Mouse (Mus musculus): ENCODE measurements around the gene Bdkrb1. TPM values are rescaled to one million over a fixed set of nuclear protein-coding genes. Genes with fewer than 3 reads are reported as not detected.

Bdkrb1 gene
- total RNA-seq, 1 experiment = not detected

DNA sequence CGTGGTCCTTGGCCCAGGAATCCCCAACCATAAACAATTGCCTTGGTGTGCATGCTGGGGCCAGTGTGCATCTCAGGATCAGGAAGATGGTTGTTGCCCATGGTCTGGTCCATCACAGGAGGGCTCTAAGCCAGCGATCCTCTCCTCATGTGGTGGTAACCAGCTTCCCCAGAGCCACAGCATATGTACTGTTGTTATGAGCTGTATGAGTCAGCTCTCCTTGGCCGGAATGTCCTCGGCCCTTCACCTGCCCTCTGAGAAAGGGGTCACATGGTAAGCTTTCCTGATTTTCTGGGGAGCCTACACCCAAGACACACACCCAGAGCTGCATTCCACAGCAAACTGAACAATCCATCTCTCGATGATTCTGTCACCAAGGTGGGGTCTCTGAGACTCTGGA lies 37.7 kb upstream of the Bdkrb1 start:
- peaks cover 6 to 13% of the 10 kb centered on the region in 2 experiments; a peak in 3 of 4 replicates for H3K4me1 ChIP-seq (ENCODE audit: control insufficient read depth in 2 of 2, insufficient read depth in 2 of 2, low read length in 2 of 2, poor library complexity in 1 of 2)

DNA sequence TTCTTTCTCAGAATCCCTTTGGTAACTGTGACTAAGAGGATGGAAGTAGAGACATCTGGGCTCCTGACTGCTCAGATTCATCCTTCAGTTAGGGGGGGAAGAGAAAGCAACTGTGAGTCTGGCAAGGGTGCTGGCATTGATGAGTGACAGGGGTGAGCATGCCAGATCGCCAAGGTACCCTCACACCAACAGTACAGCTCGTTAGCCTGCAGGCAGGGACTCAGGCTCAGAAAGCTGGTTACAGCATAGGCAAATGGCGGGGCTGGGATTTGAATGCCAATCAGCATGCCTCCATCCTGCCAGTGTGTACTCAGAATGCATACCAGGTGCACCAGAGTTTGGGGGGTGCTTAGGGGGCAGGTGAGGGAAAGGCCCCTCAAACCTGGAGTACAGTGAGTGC lies 31.0 kb upstream of the Bdkrb1 start:
- in situ Hi-C loops (cut with MboI; ENCODE audit: low sequenced_read_pairs in 2 of 2, unreplicated experiment in 2 of 2) = no loop called here
- DNase-seq (ENCODE audit: low read depth, low spot score) = no peak
- no peak overlapping the region for H3K27ac ChIP-seq (ENCODE audit: insufficient read depth, low read depth, low read length, poor library complexity, severe bottlenecking)
- H3K9me3 ChIP-seq (ENCODE audit: control insufficient read depth, insufficient read depth, low read depth, low read length) = no peaks in the 10 kb centered on the region
- no peaks in the 10 kb centered on the region for H3K36me3 ChIP-seq (ENCODE audit: control insufficient read depth, insufficient read depth, low read length, poor library complexity, severe bottlenecking)
- no peak overlapping the region for H3K4me3 ChIP-seq (ENCODE audit: insufficient read depth in 1 of 2, low read depth in 1 of 2, low read length in 2 of 2, poor library complexity in 1 of 2, severe bottlenecking in 1 of 2)
- peaks cover 0 to 16% of the 10 kb centered on the region in 2 experiments; a peak in 1 of 4 replicates for H3K4me1 ChIP-seq (ENCODE audit: control insufficient read depth in 2 of 2, insufficient read depth in 2 of 2, low read length in 2 of 2, poor library complexity in 1 of 2)
- H3K9ac ChIP-seq (ENCODE audit: insufficient read depth, low read depth, low read length, poor library complexity, severe bottlenecking) = no peak overlapping the region
- TF ChIP-seq CHD2 (IDR thresholded peaks at IDR 0.05; ENCODE audit: low read depth, low read length) (no peak), ZNF384 (IDR thresholded peaks at IDR 0.05; ENCODE audit: low read depth, low read length) (no peak), ZC3H11A (IDR thresholded peaks at IDR 0.05; ENCODE audit: borderline replicate concordance, low read depth, low read length) (no peak), HCFC1 (IDR thresholded peaks at IDR 0.05; ENCODE audit: borderline replicate concordance, insufficient read depth, low read length) (no peak), MAFK (IDR thresholded peaks at IDR 0.05; ENCODE audit: insufficient read depth, low read depth, low read length) (no peak)

More for the DNA sequence above, 37.7 kb upstream of the Bdkrb1 start:
- no peaks in the 10 kb centered on the region for H3K9me3 ChIP-seq (ENCODE audit: control insufficient read depth, insufficient read depth, low read depth, low read length)
- no peak overlapping the region for H3K27ac ChIP-seq (ENCODE audit: insufficient read depth, low read depth, low read length, poor library complexity, severe bottlenecking)
- in situ Hi-C loops (cut with MboI; ENCODE audit: low sequenced_read_pairs in 2 of 2, unreplicated experiment in 2 of 2) = no loop called here
- H3K4me3 ChIP-seq (ENCODE audit: insufficient read depth in 1 of 2, low read depth in 1 of 2, low read length in 2 of 2, poor library complexity in 1 of 2, severe bottlenecking in 1 of 2) = no peak overlapping the region
- no peaks in the 10 kb centered on the region for H3K36me3 ChIP-seq (ENCODE audit: control insufficient read depth, insufficient read depth, low read length, poor library complexity, severe bottlenecking)
- TF ChIP-seq ZNF384 (IDR thresholded peaks at IDR 0.05; ENCODE audit: low read depth, low read length) = no peak
- no peak for TF ChIP-seq CHD2 (IDR thresholded peaks at IDR 0.05; ENCODE audit: low read depth, low read length)
- no peak for TF ChIP-seq HCFC1 (IDR thresholded peaks at IDR 0.05; ENCODE audit: borderline replicate concordance, insufficient read depth, low read length)
- no peak for TF ChIP-seq MAFK (IDR thresholded peaks at IDR 0.05; ENCODE audit: insufficient read depth, low read depth, low read length)
- TF ChIP-seq ZC3H11A (IDR thresholded peaks at IDR 0.05; ENCODE audit: borderline replicate concordance, low read depth, low read length) = no peak
- DNase-seq (ENCODE audit: low read depth, low spot score) = no peak
- H3K9ac ChIP-seq (ENCODE audit: insufficient read depth, low read depth, low read length, poor library complexity, severe bottlenecking) = no peak overlapping the region

DNA sequence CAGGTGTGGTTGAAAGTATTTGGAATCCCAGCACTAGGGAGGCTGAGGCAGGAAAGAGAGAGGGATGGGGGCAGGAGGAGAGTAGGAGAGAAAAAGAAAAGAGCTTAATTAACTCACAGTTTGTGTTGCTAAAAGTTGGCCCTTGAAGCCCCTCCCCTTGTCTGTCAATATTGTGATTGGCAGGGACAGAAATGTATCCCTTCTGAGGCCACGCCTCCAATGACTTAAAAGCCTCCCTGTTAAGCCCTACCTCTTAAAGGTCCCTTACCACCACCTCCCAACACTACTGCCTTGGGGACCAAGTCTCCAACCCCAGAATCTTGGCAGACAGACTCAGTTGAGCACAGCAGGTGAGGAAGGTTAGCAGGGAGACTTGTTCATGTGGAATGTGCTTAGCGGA lies 30.3 kb upstream of the Bdkrb1 start:
- Histone ChIP-seq H3K4me1 (ENCODE audit: control insufficient read depth in 2 of 2, insufficient read depth in 2 of 2, low read length in 2 of 2, poor library complexity in 1 of 2) (peaks cover 0 to 16% of the 10 kb centered on the region in 2 experiments; a peak in 1 of 4 replicates), H3K4me3 (ENCODE audit: insufficient read depth in 1 of 2, low read depth in 1 of 2, low read length in 2 of 2, poor library complexity in 1 of 2, severe bottlenecking in 1 of 2) (0 out of 4 replicates have a peak overlapping the region, but pooled peaks of 1 of the 2 experiments have one; percentile 23), H3K9me3 (ENCODE audit: control insufficient read depth, insufficient read depth, low read depth, low read length) (no peaks in the 10 kb centered on the region), H3K9ac (ENCODE audit: insufficient read depth, low read depth, low read length, poor library complexity, severe bottlenecking) (no peak overlapping the region), H3K27ac (ENCODE audit: insufficient read depth, low read depth, low read length, poor library complexity, severe bottlenecking) (no peak overlapping the region), H3K36me3 (ENCODE audit: control insufficient read depth, insufficient read depth, low read length, poor library complexity, severe bottlenecking) (no peaks in the 10 kb centered on the region)
- no peak for TF ChIP-seq HCFC1 (IDR thresholded peaks at IDR 0.05; ENCODE audit: borderline replicate concordance, insufficient read depth, low read length)
- no peak for TF ChIP-seq ZC3H11A (IDR thresholded peaks at IDR 0.05; ENCODE audit: borderline replicate concordance, low read depth, low read length)
- TF ChIP-seq ZNF384 (IDR thresholded peaks at IDR 0.05; ENCODE audit: low read depth, low read length) = no peak
- no peak for TF ChIP-seq CHD2 (IDR thresholded peaks at IDR 0.05; ENCODE audit: low read depth, low read length)
- no peak for TF ChIP-seq MAFK (IDR thresholded peaks at IDR 0.05; ENCODE audit: insufficient read depth, low read depth, low read length)
- in situ Hi-C loops (cut with MboI; ENCODE audit: low sequenced_read_pairs in 2 of 2, unreplicated experiment in 2 of 2) = no loop called here
- no peak for DNase-seq (ENCODE audit: low read depth, low spot score)

- no peak overlapping the region for H3K27ac ChIP-seq (ENCODE audit: insufficient read depth, low read depth, low read length, poor library complexity, severe bottlenecking)
Observed at GRCm38 (mm10) chr12:105574356-105574755, 28.5 kb upstream of the Bdkrb1 start.

More at GRCm38 (mm10) chr12:105574356-105574755, 28.5 kb upstream of the Bdkrb1 start:
- Histone ChIP-seq H3K9ac (ENCODE audit: insufficient read depth, low read depth, low read length, poor library complexity, severe bottlenecking) (no peak overlapping the region), H3K4me1 (ENCODE audit: control insufficient read depth in 2 of 2, insufficient read depth in 2 of 2, low read length in 2 of 2, poor library complexity in 1 of 2) (peaks cover 4 to 20% of the 10 kb centered on the region in 2 experiments; a peak in 3 of 4 replicates), H3K4me3 (ENCODE audit: insufficient read depth in 1 of 2, low read depth in 1 of 2, low read length in 2 of 2, poor library complexity in 1 of 2, severe bottlenecking in 1 of 2) (no peak overlapping the region), H3K9me3 (ENCODE audit: control insufficient read depth, insufficient read depth, low read depth, low read length) (no peaks in the 10 kb centered on the region), H3K36me3 (ENCODE audit: control insufficient read depth, insufficient read depth, low read length, poor library complexity, severe bottlenecking) (no peaks in the 10 kb centered on the region)
- no peak for DNase-seq (ENCODE audit: low read depth, low spot score)
- in situ Hi-C loops (cut with MboI; ENCODE audit: low sequenced_read_pairs in 2 of 2, unreplicated experiment in 2 of 2) = no loop called here
- TF ChIP-seq MAFK (IDR thresholded peaks at IDR 0.05; ENCODE audit: insufficient read depth, low read depth, low read length) (no peak), HCFC1 (IDR thresholded peaks at IDR 0.05; ENCODE audit: borderline replicate concordance, insufficient read depth, low read length) (no peak), ZC3H11A (IDR thresholded peaks at IDR 0.05; ENCODE audit: borderline replicate concordance, low read depth, low read length) (no peak), CHD2 (IDR thresholded peaks at IDR 0.05; ENCODE audit: low read depth, low read length) (no peak), ZNF384 (IDR thresholded peaks at IDR 0.05; ENCODE audit: low read depth, low read length) (no peak)
